Mouse (Mus musculus): ENCODE measurements around the gene Dchs2.

- no peak for TF ChIP-seq MYOG (IDR thresholded peaks at IDR 0.05; ENCODE audit: control insufficient read depth, extremely low read depth, insufficient read length)
- TF ChIP-seq CEBPB (IDR thresholded peaks at IDR 0.05; ENCODE audit: low read depth) = no peak
- TF ChIP-seq CTCF (IDR thresholded peaks at IDR 0.05; ENCODE audit: control insufficient read depth, insufficient read depth, insufficient read length) = no peak
These were observed 17.6 kb upstream of the Dchs2 start for GRCm38 (mm10) chr3:83110163-83110562.

All from C2C12 (cell line).